Mouse (Mus musculus) liver, adult 2 months (tissue): ENCODE data around the gene Coa4. TPM values are rescaled to one million over a fixed set of nuclear protein-coding genes. Genes with fewer than 3 reads are reported as not detected.
A peak's percentile ranks its signal among the peaks of the same experiment; 100 is the strongest.

Source experiments
- DNase-seq: peaks from one replicate; pipeline ENCODE4 v3.0.0-alpha.2; 2011; ENCODE audit warnings: low read depth, low spot score; ENCODE audit errors: extremely low read depth
- H3K27ac ChIP-seq: fragments of 200-500 bp; replicated peaks from 2 replicates; pipeline ENCODE4 v1.5.1; 2012; ENCODE audit warnings: low read depth, mild to moderate bottlenecking, control low read depth, inconsistent platforms, low read length; ENCODE audit not compliant: insufficient read depth
- H3K27me3 ChIP-seq: fragments of 200-500 bp; 2 replicates; pipeline ENCODE4 v1.6.1; 2012; ENCODE audit warnings: mild to moderate bottlenecking, moderate library complexity, low read length, inconsistent platforms; ENCODE audit not compliant: control insufficient read depth, insufficient read depth
- H3K36me3 ChIP-seq: fragments of 200-500 bp; 2 replicates; pipeline ENCODE4 v1.6.1; 2012; ENCODE audit warnings: low read length, inconsistent platforms; ENCODE audit not compliant: control insufficient read depth, insufficient read depth
- H3K4me1 ChIP-seq: fragments of 200-500 bp; 2 replicates; pipeline ENCODE4 v1.6.1; 2011; ENCODE audit warnings: low read length; ENCODE audit not compliant: control insufficient read depth, insufficient read depth
- H3K4me3 ChIP-seq: fragments of 200-500 bp; 2 replicates; pipeline ENCODE4 v1.5.1; 2011; ENCODE audit warnings: low read depth, mild to moderate bottlenecking, control low read depth, low read length, moderate library complexity; ENCODE audit not compliant: insufficient read depth
- H3K79me2 ChIP-seq: fragments of 200-500 bp; 2 replicates; pipeline ENCODE4 v1.6.1; 2012; ENCODE audit warnings: inconsistent platforms, mild to moderate bottlenecking, low read length, moderate library complexity; ENCODE audit not compliant: control insufficient read depth, insufficient read depth
- H3K9ac ChIP-seq: fragments of 200-500 bp; 2 replicates; pipeline ENCODE4 v1.6.1; 2012; ENCODE audit warnings: low read depth, mild to moderate bottlenecking, control low read depth, inconsistent platforms, low read length
- CTCF ChIP-seq: fragments of 200-500 bp; IDR thresholded peaks from 2 replicates; pipeline ENCODE4 v1.5.1; 2011; ENCODE audit warnings: low read depth, low read length, control low read depth
- POLR2A ChIP-seq: fragments of 200-500 bp; IDR thresholded peaks from 2 replicates; pipeline ENCODE4 v1.6.1; 2011; ENCODE audit warnings: low read length, control low read depth; ENCODE audit not compliant: insufficient read depth; ENCODE audit errors: extremely low read depth
- WGBS: fragments of 180-500 bp; shearing (Covaris S2); methylation state at CpG from one replicate; pipeline ENCODE4 v1.1.7; 2018; 5-methylcytosine and 5-hydroxymethylcytosine counted together
- polyA plus RNA-seq: library from polyadenylated mRNA; depleted of rRNA; stranded (reverse); fragments of >200 nt; gene quantifications from 2 replicates; pipeline ENCODE4 v1.2.3, GENCODE M21; 2012; rRNA removed
- total RNA-seq: library from RNA; depleted of rRNA; stranded (reverse); fragments of >200 nt; gene quantifications from 2 replicates; pipeline ENCODE4 v1.2.3, GENCODE M21; 2014; rRNA removed

Gene Coa4
- total RNA-seq: 4.3 and 10.7 TPM in 2 replicates
- 8.9 and 11.6 TPM in 2 replicates for polyA plus RNA-seq

- Histone ChIP-seq H3K4me1 (peaks cover 3% of the 10 kb centered on the region; the same call in 1 of the 2 replicates), H3K27me3 (no peaks in the 10 kb centered on the region), H3K4me3 (peak within 1 kb of the TSS; percentile 89), H3K79me2 (no peaks in the 10 kb centered on the region), H3K36me3 (peaks cover 7% of the 10 kb centered on the region), H3K9ac (peak within 1 kb of the TSS; percentile 82), H3K27ac (peak within 1 kb of the TSS; percentile 85)
- peak; percentile 92 for DNase-seq
- under 1% methylated on average over 33 of the region's 33 CpGs for WGBS
- peak; percentile 73; the same call in 1 of the 2 replicates for TF ChIP-seq POLR2A
- no peak for TF ChIP-seq CTCF
Measured at GRCm38 (mm10) chr7:100536804-100537518, at the start of gene Coa4. Gene Coa4 (plus strand): TSS chr7:100537071.

GRCm38 (mm10) chr7:100487301-100487700 lies 49.6 kb upstream of the Coa4 start:
- H3K9ac ChIP-seq: no peak overlapping the region
- H3K27ac ChIP-seq: no peak overlapping the region
- H3K4me1 ChIP-seq: no peaks in the 10 kb centered on the region
- no peak for TF ChIP-seq POLR2A
- no peak for TF ChIP-seq CTCF
- H3K27me3 ChIP-seq: no peaks in the 10 kb centered on the region
- H3K4me3 ChIP-seq: no peak overlapping the region
- no peaks in the 10 kb centered on the region for H3K36me3 ChIP-seq
- H3K79me2 ChIP-seq: no peaks in the 10 kb centered on the region
- WGBS: 81% methylated on average over 2 of the region's 2 CpGs
- no peak for DNase-seq

GRCm38 (mm10) chr7:100488474-100489048 lies 48.3 kb upstream of the Coa4 start:
- Histone ChIP-seq H3K79me2 (no peaks in the 10 kb centered on the region), H3K4me1 (no peaks in the 10 kb centered on the region), H3K9ac (no peak overlapping the region), H3K27ac (no peak overlapping the region), H3K27me3 (no peaks in the 10 kb centered on the region), H3K36me3 (no peaks in the 10 kb centered on the region), H3K4me3 (no peak overlapping the region)
- WGBS: 67% methylated on average over 10 of the region's 10 CpGs
- DNase-seq: no peak
- TF ChIP-seq CTCF (no peak), POLR2A (no peak)

- peak overlapping the region; percentile 54 for H3K9ac ChIP-seq
- H3K79me2 ChIP-seq: no peaks in the 10 kb centered on the region
- H3K27ac ChIP-seq: 0 out of 2 replicates have a peak overlapping the region, but pooled peaks have one; percentile 2
- H3K4me3 ChIP-seq: peak overlapping the region; percentile 69
- H3K36me3 ChIP-seq: no peaks in the 10 kb centered on the region
- WGBS: 11% methylated on average over 36 of the region's 36 CpGs
- peaks cover 11% of the 10 kb centered on the region for H3K4me1 ChIP-seq
- TF ChIP-seq POLR2A (no peak), CTCF (no peak)
- DNase-seq: no peak
- H3K27me3 ChIP-seq: no peaks in the 10 kb centered on the region
Measured at GRCm38 (mm10) chr7:100492391-100493116, 44.3 kb upstream of the Coa4 start.

- Histone ChIP-seq H3K4me3 (peak within 1 kb of the TSS; percentile 69), H3K36me3 (no peaks in the 10 kb centered on the region), H3K79me2 (no peaks in the 10 kb centered on the region), H3K27ac (peak within 1 kb of the TSS; percentile 48), H3K27me3 (no peaks in the 10 kb centered on the region), H3K4me1 (peaks cover 11% of the 10 kb centered on the region), H3K9ac (peak within 1 kb of the TSS; percentile 68)
- 1% methylated on average over 27 of the region's 27 CpGs for WGBS
- peak; percentile 51 for DNase-seq
- TF ChIP-seq POLR2A (peak; percentile 89), CTCF (no peak)
Measured at GRCm38 (mm10) chr7:100493117-100493483, 43.8 kb upstream of the Coa4 start, which contains the start of gene Ucp2. Gene Ucp2 (plus strand): TSS chr7:100493337.
